Mouse (Mus musculus) lung, adult 18-20 months (tissue): ENCODE measurements around the gene Gm17361.
"Not testable (repeated sequence)": the region's sequence is repeated elsewhere in the genome, so short reads cannot be mapped to it uniquely, and the experiment has no call there.

ENCODE experiments used
- DNase-seq, 2 experiments: peaks; one replicate each; pipeline ENCODE4 v3.0.0; 2022; ENCODE audit warnings: mixed read lengths in 2 of 2

The Gm17361 gene

GRCm38 (mm10) chrX:125003863-125004262 lies at the start of gene Gm17361:
Gm17361 (plus strand) TSS chrX:125004163.
- DNase-seq: not testable (repeated sequence)
